Mouse (Mus musculus): ENCODE data around the gene Ppp1r15b.

- peak; percentile 77 for TF ChIP-seq CTCF (IDR thresholded peaks at IDR 0.05; ENCODE audit: low read depth, low read length)
- no peak for TF ChIP-seq POLR2A (IDR thresholded peaks at IDR 0.05; ENCODE audit: borderline replicate concordance, low read depth, low read length)
Observed at GRCm38 (mm10) chr1:133087206-133087905, 43.6 kb upstream of the Ppp1r15b start.
